ENCODE assay signal across 10 mouse cellular contexts in the genomic region with DNA sequence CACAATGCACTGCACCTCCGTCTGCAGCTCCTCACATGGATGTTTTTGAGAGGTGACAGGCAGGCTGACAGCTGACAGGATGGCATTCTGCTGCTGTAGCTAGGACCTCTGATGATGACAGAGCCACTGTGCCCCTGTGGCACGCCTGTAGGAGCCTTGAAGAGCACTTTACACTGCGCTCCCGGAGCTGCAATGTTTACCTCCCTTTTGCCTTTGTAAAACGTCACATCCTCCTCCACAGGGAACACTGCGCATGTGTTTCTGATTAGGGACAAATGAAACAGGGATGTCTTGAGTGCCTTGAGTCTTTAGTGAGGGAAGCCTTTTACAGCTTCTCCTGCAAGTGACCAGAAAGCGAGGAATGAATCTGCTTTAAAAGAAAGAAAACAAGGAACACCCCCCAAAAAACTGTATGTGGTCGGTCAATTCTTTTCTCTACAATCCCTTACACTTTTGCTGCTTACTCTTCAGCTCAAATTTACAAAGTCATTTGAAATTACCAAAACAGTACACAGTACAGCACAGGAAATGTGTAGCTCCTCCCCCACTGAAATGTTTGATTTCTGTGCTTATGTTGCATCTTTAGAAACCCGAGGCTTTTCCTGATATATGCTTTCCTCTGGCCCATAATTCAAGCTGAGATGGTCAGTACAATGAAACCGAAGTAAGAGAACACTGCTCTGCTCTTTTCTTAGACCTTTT.
A peak's percentile ranks its signal among the peaks of the same experiment; 100 is the strongest.
DNase-seq lines count a peak whose midpoint lies in the region; ATAC-seq and TF ChIP-seq lines count a peak whose summit lies in the region.
"Had no signal": no experiment of that assay in that cellular context is flagged by ENCODE, and none has a peak within 500 bp of the region (broad histone marks: within the 10 kb centered on the region; RNA-seq: fewer than 3 reads in every experiment).

No protein-coding gene starts in this region.

- no peak for DNase-seq in kidney, postnatal 25 days
- DNase-seq in embryonic facial prominence, embryonic 11.5 days (ENCODE audit: low spot score) = peak; percentile 92
- no peak for DNase-seq in adrenal gland, adult 2 months
- no peak for DNase-seq in left cerebral cortex, adult 2 months (ENCODE audit: extremely low spot score in 1 of 2, low spot score in 2 of 2)
- no peak for DNase-seq in testis, postnatal 14 days (ENCODE audit: low spot score)

- intact Hi-C loops in left cerebral cortex, adult 2 months (cut with DNase I) = no loop called here

- H3K4me1 ChIP-seq in kidney, embryonic 15.5 days = peaks cover 16% of the 10 kb centered on the region
- 0 out of 2 replicates have a peak, but pooled peaks cover 2% of the 10 kb centered on the region for H3K4me1 ChIP-seq in embryonic facial prominence, embryonic 11.5 days (ENCODE audit: control insufficient read depth, insufficient read depth, low read length)
- peaks cover 11% of the 10 kb centered on the region for H3K4me1 ChIP-seq in limb, embryonic 15.5 days
- peaks cover 20% of the 10 kb centered on the region for H3K4me1 ChIP-seq in neural tube, embryonic 13.5 days (replicated peaks)

- no peaks in the 10 kb centered on the region for H3K27me3 ChIP-seq in kidney, embryonic 15.5 days
- H3K27me3 ChIP-seq in embryonic facial prominence, embryonic 11.5 days (ENCODE audit: control insufficient read depth, insufficient read depth, low read length) = no peaks in the 10 kb centered on the region
- H3K27me3 ChIP-seq in limb, embryonic 15.5 days = no peaks in the 10 kb centered on the region
- H3K27me3 ChIP-seq in neural tube, embryonic 13.5 days = no peaks in the 10 kb centered on the region
- H3K27me3 ChIP-seq: midbrain, embryonic 12.5 days had no signal

- H3K9ac ChIP-seq in kidney, embryonic 15.5 days = 0 out of 2 replicates have a peak overlapping the region, but pooled peaks have one; percentile 4
- peak overlapping the region; percentile 34 for H3K9ac ChIP-seq in embryonic facial prominence, embryonic 11.5 days (replicated peaks; ENCODE audit: low read length)
- no peak overlapping the region for H3K9ac ChIP-seq in limb, embryonic 15.5 days
- H3K9ac ChIP-seq in neural tube, embryonic 13.5 days = no peak overlapping the region
- H3K9ac ChIP-seq: midbrain, embryonic 12.5 days had no signal

- 0 out of 2 replicates have a peak, but pooled peaks cover 3% of the 10 kb centered on the region for H3K36me3 ChIP-seq in kidney, embryonic 15.5 days
- no peaks in the 10 kb centered on the region; the same call in 1 of the 2 replicates for H3K36me3 ChIP-seq in embryonic facial prominence, embryonic 11.5 days (replicated peaks; ENCODE audit: control insufficient read depth, insufficient read depth, low read depth, low read length)
- H3K36me3 ChIP-seq in limb, embryonic 15.5 days = no peaks in the 10 kb centered on the region
- 0 out of 2 replicates have a peak, but pooled peaks cover 5% of the 10 kb centered on the region for H3K36me3 ChIP-seq in neural tube, embryonic 13.5 days

- H3K27ac ChIP-seq in kidney, embryonic 15.5 days = peak overlapping the region; percentile 79
- H3K27ac ChIP-seq in embryonic facial prominence, embryonic 11.5 days (replicated peaks; ENCODE audit: low read depth, low read length) = peak overlapping the region; percentile 59
- H3K27ac ChIP-seq in limb, embryonic 15.5 days = 0 out of 2 replicates have a peak overlapping the region, but pooled peaks have one; percentile 7
- peak overlapping the region; percentile 39 for H3K27ac ChIP-seq in neural tube, embryonic 13.5 days (replicated peaks)
- no peak overlapping the region for H3K27ac ChIP-seq in left cerebral cortex, adult 2 months
- H3K27ac ChIP-seq: midbrain, embryonic 12.5 days had no signal

- H3K4me2 ChIP-seq in kidney, embryonic 15.5 days = peak overlapping the region; percentile 34
- peak overlapping the region; percentile 25; the same call in 1 of the 2 replicates for H3K4me2 ChIP-seq in embryonic facial prominence, embryonic 11.5 days (ENCODE audit: low read depth, low read length)
- H3K4me2 ChIP-seq in limb, embryonic 15.5 days = 0 out of 2 replicates have a peak overlapping the region, but pooled peaks have one; percentile 20
- H3K4me2 ChIP-seq in neural tube, embryonic 13.5 days = no peak overlapping the region
- H3K4me2 ChIP-seq: midbrain, embryonic 12.5 days had no signal

- 0 out of 2 replicates have a peak overlapping the region, but pooled peaks have one; percentile 12 for H3K4me3 ChIP-seq in kidney, embryonic 15.5 days (replicated peaks)
- H3K4me3 ChIP-seq in embryonic facial prominence, embryonic 11.5 days (ENCODE audit: low read depth, low read length) = no peak overlapping the region
- H3K4me3 ChIP-seq in limb, embryonic 15.5 days = no peak overlapping the region
- H3K4me3 ChIP-seq in neural tube, embryonic 13.5 days = no peak overlapping the region
- H3K4me3 ChIP-seq in left cerebral cortex, adult 2 months = no peak overlapping the region
- H3K4me3 ChIP-seq: midbrain, embryonic 12.5 days had no signal

- no peaks in the 10 kb centered on the region for H3K9me3 ChIP-seq in kidney, embryonic 15.5 days (replicated peaks)
- no peaks in the 10 kb centered on the region for H3K9me3 ChIP-seq in embryonic facial prominence, embryonic 11.5 days (replicated peaks; ENCODE audit: control insufficient read depth, low read length)
- H3K9me3 ChIP-seq in limb, embryonic 15.5 days = no peaks in the 10 kb centered on the region
- no peaks in the 10 kb centered on the region for H3K9me3 ChIP-seq in neural tube, embryonic 13.5 days
- H3K9me3 ChIP-seq: G1E; midbrain, embryonic 12.5 days had no signal

- ATAC-seq in kidney, embryonic 15.5 days (replicated peaks; ENCODE audit: low FRiP score) = no peak
- ATAC-seq in embryonic facial prominence, embryonic 11.5 days (replicated peaks; ENCODE audit: insufficient number of reproducible peaks, low FRiP score, low TSS enrichment, low read depth) = 0 out of 2 replicates have a peak, but pooled peaks have one; percentile 11
- ATAC-seq in limb, embryonic 15.5 days (ENCODE audit: insufficient number of reproducible peaks, low FRiP score, low TSS enrichment, low read depth) = no peak
- ATAC-seq in neural tube, embryonic 13.5 days (ENCODE audit: low read depth) = 0 out of 2 replicates have a peak, but pooled peaks have one; percentile 40

- WGBS in kidney, embryonic 15.5 days = 37% methylated on average over 10 of the region's 10 CpGs
- 32% methylated on average over 10 of the region's 10 CpGs for WGBS in embryonic facial prominence, embryonic 11.5 days
- 31% methylated on average over 10 of the region's 10 CpGs for WGBS in limb, embryonic 15.5 days
- 49% methylated on average over 10 of the region's 10 CpGs for WGBS in neural tube, embryonic 13.5 days

- no peak for TF ChIP-seq CTCF in left cerebral cortex, adult 2 months (IDR thresholded peaks at IDR 0.05)

Comparison
In these comparisons a context has a peak if more than half of its experiments do, and no peak if none do; other contexts are left out.
1. ATAC-seq: peak in embryonic facial prominence, embryonic 11.5 days (single experiment) and neural tube, embryonic 13.5 days (single experiment); none in kidney, embryonic 15.5 days (single experiment) and limb, embryonic 15.5 days (single experiment).
2. H3K9ac ChIP-seq: peak in kidney, embryonic 15.5 days (single experiment) and embryonic facial prominence, embryonic 11.5 days (single experiment); none in limb, embryonic 15.5 days (single experiment) and neural tube, embryonic 13.5 days (single experiment).